Mouse (Mus musculus) left cerebral cortex, adult 8-10 months (tissue): ENCODE data around the gene Sfrp4. TPM values are rescaled to one million over a fixed set of nuclear protein-coding genes. Genes with fewer than 3 reads are reported as not detected.
"Not testable (repeated sequence)": the region's sequence is repeated elsewhere in the genome, so short reads cannot be mapped to it uniquely, and the experiment has no call there.

Experiments used
- DNase-seq, 2 experiments: peaks; one replicate each; pipeline ENCODE4 v3.0.0; 2022; ENCODE audit warnings: low spot score in 2 of 2
- total RNA-seq, 4 experiments: library from RNA; stranded (reverse); gene quantifications; 2 replicates each; pipeline ENCODE4 v1.2.4; 2022

The Sfrp4 gene
- 1 to 10 TPM; 1.4 to 2.0 (median 1.9) TPM for total RNA-seq

GRCm38 (mm10) chr13:19622573-19623227 is at the start of gene Sfrp4:
Sfrp4 (plus strand) TSS chr13:19623104.
- peak in 1 of 2 experiments; percentile 36 for DNase-seq

GRCm38 (mm10) chr13:19574723-19575122 is 48.2 kb upstream of the Sfrp4 start:
- not testable (repeated sequence) for DNase-seq

- no peak for DNase-seq
Observed at GRCm38 (mm10) chr13:19575947-19576346, 47.0 kb upstream of the Sfrp4 start.

- DNase-seq: no peak
Observed at GRCm38 (mm10) chr13:19590996-19591759, 31.7 kb upstream of the Sfrp4 start.

- DNase-seq: no peak
Observed at GRCm38 (mm10) chr13:19595141-19595540, 27.8 kb upstream of the Sfrp4 start.

- no peak for DNase-seq
Observed at GRCm38 (mm10) chr13:19599242-19599641, 23.7 kb upstream of the Sfrp4 start.

GRCm38 (mm10) chr13:19602531-19602930 is 20.4 kb upstream of the Sfrp4 start:
- DNase-seq: no peak

GRCm38 (mm10) chr13:19603719-19604118 is 19.2 kb upstream of the Sfrp4 start:
- DNase-seq: no peak

GRCm38 (mm10) chr13:19604916-19605315 is 18.0 kb upstream of the Sfrp4 start:
- no peak for DNase-seq

- DNase-seq: no peak
Observed at GRCm38 (mm10) chr13:19608120-19608519, 14.8 kb upstream of the Sfrp4 start.

GRCm38 (mm10) chr13:19612348-19612747 is 10.6 kb upstream of the Sfrp4 start:
- no peak for DNase-seq

- DNase-seq: no peak
Observed at GRCm38 (mm10) chr13:19612963-19613362, 9.9 kb upstream of the Sfrp4 start.

GRCm38 (mm10) chr13:19613426-19613825 is 9.5 kb upstream of the Sfrp4 start:
- DNase-seq: no peak

GRCm38 (mm10) chr13:19614311-19614710 is 8.6 kb upstream of the Sfrp4 start:
- no peak for DNase-seq

- no peak for DNase-seq
Observed at GRCm38 (mm10) chr13:19618081-19618480, 4.8 kb upstream of the Sfrp4 start.

- DNase-seq: no peak
Observed at GRCm38 (mm10) chr13:19618841-19619215, 4.1 kb upstream of the Sfrp4 start.

GRCm38 (mm10) chr13:19619216-19619927 is 3.5 kb upstream of the Sfrp4 start, which contains the start of gene Epdr1:
Epdr1 (minus strand) TSS chr13:19619927.
- peak; percentile 60 to 66 for DNase-seq

GRCm38 (mm10) chr13:19623228-19623905 is 463 bp downstream of the Sfrp4 start:
- DNase-seq: no peak

GRCm38 (mm10) chr13:19624632-19625320 is 1.9 kb downstream of the Sfrp4 start:
- DNase-seq: no peak

- DNase-seq: no peak
Observed at GRCm38 (mm10) chr13:19626473-19626872, 3.6 kb downstream of the Sfrp4 start.
